Mouse (Mus musculus) hindbrain, postnatal 0 days (tissue): ENCODE results near the gene Nol6. TPM values are rescaled to one million over a fixed set of nuclear protein-coding genes. Genes with fewer than 3 reads are reported as not detected.

Experiments used
- ATAC-seq: fragments of 200-750 bp; cut with Nextera tagmentation; 2 replicates; pipeline ENCODE4 v1.8.0; 2017; ENCODE audit warnings: mild to moderate bottlenecking, moderate TSS enrichment, moderate library complexity
- DNase-seq: peaks from one replicate; pipeline ENCODE4 v3.0.0-alpha.2; 2015; ENCODE audit warnings: low spot score
- H3K27ac ChIP-seq: fragments of 300-500 bp; sonication (generic); 2 replicates; pipeline ENCODE4 v1.5.1; 2014; ENCODE audit warnings: mild to moderate bottlenecking
- H3K27me3 ChIP-seq: fragments of 300-500 bp; sonication (generic); 2 replicates; pipeline ENCODE4 v1.6.1; 2014; ENCODE audit warnings: low read length, mixed read lengths; ENCODE audit not compliant: insufficient read depth
- H3K36me3 ChIP-seq: fragments of 300-500 bp; sonication (generic); 2 replicates; pipeline ENCODE4 v1.6.1; 2014; ENCODE audit warnings: low read length, mixed read lengths; ENCODE audit not compliant: insufficient read depth
- H3K4me1 ChIP-seq: fragments of 300-500 bp; sonication (generic); 2 replicates; pipeline ENCODE4 v1.6.1; 2014; ENCODE audit warnings: antibody characterized with exemption, low read length, mixed read lengths; ENCODE audit not compliant: insufficient read depth
- H3K4me2 ChIP-seq: fragments of 300-500 bp; sonication (generic); 2 replicates; pipeline ENCODE4 v1.6.1; 2014; ENCODE audit warnings: low read depth, mild to moderate bottlenecking, low read length, moderate library complexity, mixed read lengths
- H3K4me3 ChIP-seq: fragments of 300-500 bp; sonication (generic); 2 replicates; pipeline ENCODE4 v1.5.1; 2014; ENCODE audit warnings: low read length
- H3K9ac ChIP-seq: fragments of 300-500 bp; sonication (generic); replicated peaks from 2 replicates; pipeline ENCODE4 v1.6.1; 2014; ENCODE audit warnings: mild to moderate bottlenecking, low read length, moderate library complexity, mixed read lengths
- H3K9me3 ChIP-seq: fragments of 300-500 bp; sonication (generic); 2 replicates; pipeline ENCODE4 v1.6.1; 2016; ENCODE audit warnings: low read length, mixed read lengths
- CTCF ChIP-seq: IDR thresholded peaks from 2 replicates; pipeline ENCODE4 v1.5.1; 2016; ENCODE audit warnings: antibody characterized with exemption, control low read depth, low read depth
- WGBS: fragments of 180-500 bp; shearing (Covaris S2); extraction: QIAGEN DNeasy Blood & Tissue Kit; methylation state at CpG from one replicate; pipeline ENCODE4 v1.1.7; 2014; 5-methylcytosine and 5-hydroxymethylcytosine counted together
- polyA plus RNA-seq: library from polyadenylated mRNA; unstranded; fragments of >200 nt; fragmentation: Nextera tagmentation; extraction: Ambion mirVana; gene quantifications from 2 replicates; pipeline ENCODE4 v1.2.1, GENCODE M21; 2015
- total RNA-seq: library from RNA; depleted of rRNA; stranded (reverse); fragments of >200 nt; gene quantifications from 2 replicates; pipeline ENCODE4 v1.2.3, GENCODE M21; 2014

Nol6 gene
- total and polyA plus RNA-seq, 2 experiments from 2014 or later, result 32.4 to 70.2 TPM

GRCm38 (mm10) chr4:41107440-41107839 lies 16.8 kb downstream of the Nol6 start:
- H3K4me3 ChIP-seq, result no peak overlapping the region
- H3K9me3 ChIP-seq, result no peaks in the 10 kb centered on the region
- no peaks in the 10 kb centered on the region for H3K4me1 ChIP-seq
- ATAC-seq, result peak; percentile 62; the same call in 1 of the 2 replicates
- no peak overlapping the region for H3K4me2 ChIP-seq
- TF ChIP-seq CTCF, result no peak
- H3K27ac ChIP-seq, result no peak overlapping the region
- H3K36me3 ChIP-seq, result no peaks in the 10 kb centered on the region
- H3K27me3 ChIP-seq, result no peaks in the 10 kb centered on the region
- 52% methylated on average over 4 of the region's 4 CpGs for WGBS
- DNase-seq, result peak; percentile 64
- H3K9ac ChIP-seq, result no peak overlapping the region

- Histone ChIP-seq H3K36me3 (no peaks in the 10 kb centered on the region), H3K27me3 (0 out of 2 replicates have a peak, but pooled peaks cover 1% of the 10 kb centered on the region), H3K27ac (no peak overlapping the region), H3K4me2 (no peak overlapping the region), H3K4me3 (no peak overlapping the region), H3K9me3 (no peaks in the 10 kb centered on the region), H3K9ac (no peak overlapping the region), H3K4me1 (0 out of 2 replicates have a peak, but pooled peaks cover 3% of the 10 kb centered on the region)
- DNase-seq (no peak), ATAC-seq (no peak)
- no peak for TF ChIP-seq CTCF
These were observed 21.4 kb downstream of the Nol6 start for GRCm38 (mm10) chr4:41102901-41103300.

- TF ChIP-seq CTCF, result no peak
- Histone ChIP-seq H3K4me2 (no peak overlapping the region), H3K27me3 (0 out of 2 replicates have a peak, but pooled peaks cover 6% of the 10 kb centered on the region), H3K4me3 (no peak overlapping the region), H3K9me3 (no peaks in the 10 kb centered on the region), H3K9ac (no peak overlapping the region), H3K27ac (no peak overlapping the region), H3K4me1 (0 out of 2 replicates have a peak, but pooled peaks cover 3% of the 10 kb centered on the region), H3K36me3 (no peaks in the 10 kb centered on the region)
- DNase-seq (no peak), ATAC-seq (no peak)
- 16% methylated on average over 1 of the region's 1 CpGs for WGBS
These were observed 23.3 kb downstream of the Nol6 start for GRCm38 (mm10) chr4:41100986-41101385.

- 0 out of 2 replicates have a peak, but pooled peaks cover 6% of the 10 kb centered on the region for H3K27me3 ChIP-seq
- 11% methylated on average over 11 of the region's 11 CpGs for WGBS
- H3K4me1 ChIP-seq, result 0 out of 2 replicates have a peak, but pooled peaks cover 3% of the 10 kb centered on the region
- ATAC-seq, result peak; percentile 63
- peak overlapping the region; percentile 47; the same call in 1 of the 2 replicates for H3K9ac ChIP-seq
- H3K27ac ChIP-seq, result no peak overlapping the region
- no peaks in the 10 kb centered on the region for H3K9me3 ChIP-seq
- TF ChIP-seq CTCF, result no peak
- H3K4me2 ChIP-seq, result peak overlapping the region; percentile 89
- no peaks in the 10 kb centered on the region for H3K36me3 ChIP-seq
- no peak for DNase-seq
- H3K4me3 ChIP-seq, result peak overlapping the region; percentile 43
These were observed 25.7 kb downstream of the Nol6 start for GRCm38 (mm10) chr4:41098577-41098951.

GRCm38 (mm10) chr4:41097871-41098576 lies 26.2 kb downstream of the Nol6 start, which contains the start of gene Aqp3:
Aqp3 (minus strand) TSS chr4:41098183.
- ATAC-seq (peak; percentile 80), DNase-seq (peak; percentile 48)
- Histone ChIP-seq H3K27me3 (0 out of 2 replicates have a peak, but pooled peaks cover 6% of the 10 kb centered on the region), H3K4me1 (0 out of 2 replicates have a peak, but pooled peaks cover 3% of the 10 kb centered on the region), H3K36me3 (no peaks in the 10 kb centered on the region), H3K27ac (no peak within 1 kb of the TSS), H3K4me2 (peak within 1 kb of the TSS; percentile 89), H3K9me3 (no peaks in the 10 kb centered on the region), H3K9ac (peak within 1 kb of the TSS; percentile 47), H3K4me3 (peak within 1 kb of the TSS; percentile 43)
- WGBS, result 1% methylated on average over 42 of the region's 42 CpGs
- peak; percentile 32; the same call in 1 of the 2 replicates for TF ChIP-seq CTCF

GRCm38 (mm10) chr4:41097381-41097780 lies 26.9 kb downstream of the Nol6 start:
- no peak for TF ChIP-seq CTCF
- no peak overlapping the region for H3K27ac ChIP-seq
- 0 out of 2 replicates have a peak, but pooled peaks cover 6% of the 10 kb centered on the region for H3K27me3 ChIP-seq
- ATAC-seq, result no peak
- H3K36me3 ChIP-seq, result no peaks in the 10 kb centered on the region
- 55% methylated on average over 13 of the region's 13 CpGs for WGBS
- peak overlapping the region; percentile 89 for H3K4me2 ChIP-seq
- 0 out of 2 replicates have a peak, but pooled peaks cover 3% of the 10 kb centered on the region for H3K4me1 ChIP-seq
- no peak overlapping the region for H3K4me3 ChIP-seq
- no peak overlapping the region for H3K9ac ChIP-seq
- DNase-seq, result no peak
- no peaks in the 10 kb centered on the region for H3K9me3 ChIP-seq

GRCm38 (mm10) chr4:41096794-41097193 lies 27.5 kb downstream of the Nol6 start:
- H3K4me2 ChIP-seq, result no peak overlapping the region
- DNase-seq, result no peak
- no peak for TF ChIP-seq CTCF
- no peaks in the 10 kb centered on the region for H3K36me3 ChIP-seq
- 0 out of 2 replicates have a peak, but pooled peaks cover 3% of the 10 kb centered on the region for H3K4me1 ChIP-seq
- 0 out of 2 replicates have a peak, but pooled peaks cover 6% of the 10 kb centered on the region for H3K27me3 ChIP-seq
- WGBS, result 82% methylated on average over 5 of the region's 5 CpGs
- no peak overlapping the region for H3K9ac ChIP-seq
- H3K9me3 ChIP-seq, result no peaks in the 10 kb centered on the region
- no peak overlapping the region for H3K4me3 ChIP-seq
- H3K27ac ChIP-seq, result no peak overlapping the region
- ATAC-seq, result no peak
